Mouse (Mus musculus): ENCODE data around the gene Aaed1. TPM values are rescaled to one million over a fixed set of nuclear protein-coding genes. Genes with fewer than 3 reads are reported as not detected.
A peak's percentile ranks its signal among the peaks of the same experiment; 100 is the strongest.

Gene Aaed1
- polyA plus RNA-seq, 1 experiment from 2014 or later: 20.0 TPM

- H3K36me3 ChIP-seq (ENCODE audit: control insufficient read depth, insufficient read depth, low read length): no peaks in the 10 kb centered on the region
- ATAC-seq (ENCODE audit: insufficient read depth, low FRiP score, low TSS enrichment): no peak
- H3K9ac ChIP-seq (ENCODE audit: low read length): no peak overlapping the region
- H3K4me1 ChIP-seq (ENCODE audit: control insufficient read depth, insufficient read depth, low read length): no peaks in the 10 kb centered on the region
- H3K4me2 ChIP-seq (ENCODE audit: low read depth): no peak overlapping the region
- WGBS: 78% methylated on average over 4 of the region's 4 CpGs
- H3K9me3 ChIP-seq (ENCODE audit: control insufficient read depth, low read length): 0 out of 2 replicates have a peak, but pooled peaks cover 2% of the 10 kb centered on the region
- no peak for DNase-seq (ENCODE audit: low spot score)
- no peak overlapping the region for H3K27ac ChIP-seq (ENCODE audit: low read depth, low read length)
- H3K27me3 ChIP-seq (ENCODE audit: control insufficient read depth, insufficient read depth, low read length): no peaks in the 10 kb centered on the region
- no peak overlapping the region for H3K4me3 ChIP-seq (ENCODE audit: low read depth, low read length)
Observed at GRCm38 (mm10) chr13:64286321-64286720, 26.2 kb downstream of the Aaed1 start.

GRCm38 (mm10) chr13:64284676-64285075 lies 27.8 kb downstream of the Aaed1 start:
- Histone ChIP-seq H3K27me3 (ENCODE audit: control insufficient read depth, insufficient read depth, low read length) (no peaks in the 10 kb centered on the region), H3K9me3 (ENCODE audit: control insufficient read depth, low read length) (0 out of 2 replicates have a peak, but pooled peaks cover 2% of the 10 kb centered on the region), H3K9ac (ENCODE audit: low read length) (no peak overlapping the region), H3K4me3 (ENCODE audit: low read depth, low read length) (no peak overlapping the region), H3K27ac (ENCODE audit: low read depth, low read length) (no peak overlapping the region), H3K4me2 (ENCODE audit: low read depth) (no peak overlapping the region), H3K4me1 (ENCODE audit: control insufficient read depth, insufficient read depth, low read length) (no peaks in the 10 kb centered on the region), H3K36me3 (ENCODE audit: control insufficient read depth, insufficient read depth, low read length) (no peaks in the 10 kb centered on the region)
- ATAC-seq (ENCODE audit: insufficient read depth, low FRiP score, low TSS enrichment) (no peak), DNase-seq (ENCODE audit: low spot score) (no peak)
- WGBS: 96% methylated on average over 2 of the region's 2 CpGs

DNA sequence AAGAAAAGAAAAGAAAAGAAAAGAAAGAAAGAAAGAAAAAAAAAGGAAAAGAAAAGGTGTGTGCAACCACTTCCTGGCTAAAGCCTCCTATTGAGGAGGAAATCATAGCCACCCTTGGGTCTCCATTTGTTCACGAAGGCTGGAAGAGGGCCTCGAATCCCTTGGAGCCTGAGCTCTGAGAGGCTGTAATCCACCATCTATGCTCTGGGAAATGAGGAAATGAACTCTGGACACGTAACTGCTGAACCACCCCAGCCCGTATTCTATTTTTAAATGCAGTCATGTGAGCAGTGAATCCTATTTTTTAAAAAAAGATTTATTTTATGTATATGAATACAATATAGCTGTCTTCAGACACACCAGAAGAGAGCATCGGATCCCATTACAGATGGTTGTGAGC lies 31.6 kb downstream of the Aaed1 start:
- H3K4me1 ChIP-seq (ENCODE audit: control insufficient read depth, insufficient read depth, low read length): no peaks in the 10 kb centered on the region
- 0 out of 2 replicates have a peak, but pooled peaks cover 2% of the 10 kb centered on the region for H3K9me3 ChIP-seq (ENCODE audit: control insufficient read depth, low read length)
- H3K9ac ChIP-seq (ENCODE audit: low read length): no peak overlapping the region
- H3K4me2 ChIP-seq (ENCODE audit: low read depth): no peak overlapping the region
- no peak for DNase-seq (ENCODE audit: low spot score)
- H3K27me3 ChIP-seq (ENCODE audit: control insufficient read depth, insufficient read depth, low read length): no peaks in the 10 kb centered on the region
- WGBS: 90% methylated on average over 5 of the region's 5 CpGs
- H3K27ac ChIP-seq (ENCODE audit: low read depth, low read length): no peak overlapping the region
- no peak overlapping the region for H3K4me3 ChIP-seq (ENCODE audit: low read depth, low read length)
- no peak for ATAC-seq (ENCODE audit: insufficient read depth, low FRiP score, low TSS enrichment)
- H3K36me3 ChIP-seq (ENCODE audit: control insufficient read depth, insufficient read depth, low read length): no peaks in the 10 kb centered on the region

DNA sequence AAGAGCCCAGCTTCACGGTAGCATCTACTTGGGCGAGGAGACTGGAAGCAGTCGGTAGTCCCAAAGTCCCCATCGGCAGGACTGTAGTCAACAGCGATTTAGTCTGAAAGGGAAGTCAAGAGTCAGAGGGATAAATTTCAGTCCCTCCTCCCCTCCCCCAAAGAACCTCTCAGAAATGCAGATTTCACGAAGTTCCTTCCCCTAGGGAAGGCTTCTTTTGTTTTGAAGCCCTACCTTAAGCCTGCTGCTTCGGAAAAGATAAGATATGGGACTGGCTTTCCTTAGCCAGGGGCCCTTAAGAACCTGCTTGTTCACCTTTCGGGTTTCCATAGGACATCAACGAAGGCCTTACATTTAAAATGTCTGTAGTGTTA lies 36.8 kb downstream of the Aaed1 start:
- H3K4me1 ChIP-seq (ENCODE audit: control insufficient read depth, insufficient read depth, low read length): peaks cover 3% of the 10 kb centered on the region
- H3K9me3 ChIP-seq (ENCODE audit: control insufficient read depth, low read length): no peaks in the 10 kb centered on the region
- H3K9ac ChIP-seq (ENCODE audit: low read length): no peak overlapping the region
- no peak for ATAC-seq (ENCODE audit: insufficient read depth, low FRiP score, low TSS enrichment)
- no peak overlapping the region for H3K27ac ChIP-seq (ENCODE audit: low read depth, low read length)
- H3K27me3 ChIP-seq (ENCODE audit: control insufficient read depth, insufficient read depth, low read length): no peaks in the 10 kb centered on the region
- H3K4me3 ChIP-seq (ENCODE audit: low read depth, low read length): peak overlapping the region; percentile 76
- peak; percentile 21 for DNase-seq (ENCODE audit: low spot score)
- WGBS: 12% methylated on average over 9 of the region's 9 CpGs
- peak overlapping the region; percentile 85 for H3K4me2 ChIP-seq (ENCODE audit: low read depth)
- no peaks in the 10 kb centered on the region; the same call in 1 of the 2 replicates for H3K36me3 ChIP-seq (ENCODE audit: control insufficient read depth, insufficient read depth, low read length)

DNA sequence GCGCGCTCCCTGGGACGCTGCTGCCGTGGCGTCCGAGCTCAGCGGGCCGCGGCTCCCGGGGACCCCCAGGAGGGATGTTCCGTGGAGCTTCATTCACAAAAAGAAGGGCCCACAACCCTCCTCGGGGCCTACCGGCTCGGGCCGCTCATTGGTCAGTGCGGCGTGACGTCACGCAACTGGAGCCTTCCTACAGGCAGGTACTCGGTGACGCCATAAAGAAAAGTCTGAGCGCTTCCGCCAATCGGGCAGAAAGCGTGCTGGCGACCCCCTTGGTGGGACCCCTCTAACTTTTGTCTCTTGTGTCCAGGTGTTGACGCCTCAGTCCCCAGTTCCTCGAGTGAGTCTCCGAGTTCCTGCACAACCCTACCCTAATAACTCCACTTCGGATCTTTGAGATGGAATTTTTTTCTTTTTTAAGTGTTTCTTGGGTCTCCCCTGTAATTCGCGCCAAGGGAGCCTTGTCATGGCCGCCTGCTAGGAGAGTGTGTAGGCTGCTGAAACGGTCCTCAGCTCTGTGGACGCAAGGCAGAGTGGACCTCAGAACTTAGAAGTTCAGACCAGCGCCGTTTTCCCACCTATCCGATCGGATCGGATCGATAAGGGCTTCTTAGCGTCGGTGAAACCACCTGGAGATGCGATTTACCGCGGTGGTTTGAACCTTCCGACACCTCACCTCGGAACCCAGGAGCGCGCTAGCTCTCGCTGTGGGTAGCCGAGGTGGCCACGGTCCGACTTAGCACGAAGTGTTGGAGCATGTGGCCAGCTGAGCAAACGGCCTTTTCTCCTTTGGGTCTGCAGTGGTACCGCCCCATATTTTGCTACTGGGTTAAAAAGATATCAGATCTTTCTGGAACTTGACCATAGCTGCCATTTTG lies 37.4 kb downstream of the Aaed1 start, which contains the start of gene Cdc14b:
TSS of gene Cdc14b (minus strand) at position 412 of the 875 bp plus-strand sequence.
- Histone ChIP-seq H3K27me3 (ENCODE audit: control insufficient read depth, insufficient read depth, low read length) (no peaks in the 10 kb centered on the region), H3K4me3 (ENCODE audit: low read depth, low read length) (peak within 1 kb of the TSS; percentile 76), H3K36me3 (ENCODE audit: control insufficient read depth, insufficient read depth, low read length) (no peaks in the 10 kb centered on the region; the same call in 1 of the 2 replicates), H3K4me1 (ENCODE audit: control insufficient read depth, insufficient read depth, low read length) (peaks cover 3% of the 10 kb centered on the region), H3K9ac (ENCODE audit: low read length) (peak within 1 kb of the TSS; percentile 63), H3K27ac (ENCODE audit: low read depth, low read length) (0 out of 2 replicates have a peak within 1 kb of the TSS, but pooled peaks have one; percentile 23), H3K9me3 (ENCODE audit: control insufficient read depth, low read length) (no peaks in the 10 kb centered on the region), H3K4me2 (ENCODE audit: low read depth) (peak within 1 kb of the TSS; percentile 85)
- peak; percentile 99 for ATAC-seq (ENCODE audit: insufficient read depth, low FRiP score, low TSS enrichment)
- WGBS: under 1% methylated on average over 57 of the region's 57 CpGs
- DNase-seq (ENCODE audit: low spot score): peak; percentile 91

GRCm38 (mm10) chr13:64273891-64274844 lies 38.3 kb downstream of the Aaed1 start:
- DNase-seq (ENCODE audit: low spot score): peak; percentile 59

DNA sequence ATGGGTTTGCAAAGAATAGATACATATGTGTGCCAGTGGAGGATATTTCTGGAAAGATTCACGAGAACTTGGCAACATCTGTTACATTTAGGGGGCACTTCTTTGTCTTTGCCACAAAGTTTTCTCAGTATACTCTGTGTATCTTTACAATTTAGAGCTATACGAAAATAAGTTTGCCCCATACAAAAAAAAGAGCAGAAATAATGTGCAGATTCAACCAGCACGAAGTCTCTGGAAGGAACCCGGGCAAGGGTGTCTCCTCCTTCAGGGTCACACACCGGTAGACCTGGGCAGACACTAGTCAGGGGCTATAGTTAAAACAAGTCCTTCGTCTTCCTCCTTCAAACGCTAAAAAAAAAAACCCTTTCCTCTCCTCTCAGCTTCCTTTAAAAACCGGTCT lies 39.2 kb downstream of the Aaed1 start:
- Histone ChIP-seq H3K4me1 (ENCODE audit: control insufficient read depth, insufficient read depth, low read length) (peaks cover 3% of the 10 kb centered on the region), H3K27ac (ENCODE audit: low read depth, low read length) (no peak overlapping the region), H3K4me2 (ENCODE audit: low read depth) (peak overlapping the region; percentile 85; the same call in 1 of the 2 replicates), H3K36me3 (ENCODE audit: control insufficient read depth, insufficient read depth, low read length) (no peaks in the 10 kb centered on the region; the same call in 1 of the 2 replicates), H3K27me3 (ENCODE audit: control insufficient read depth, insufficient read depth, low read length) (no peaks in the 10 kb centered on the region), H3K9me3 (ENCODE audit: control insufficient read depth, low read length) (no peaks in the 10 kb centered on the region), H3K4me3 (ENCODE audit: low read depth, low read length) (peak overlapping the region; percentile 76), H3K9ac (ENCODE audit: low read length) (no peak overlapping the region)
- ATAC-seq (ENCODE audit: insufficient read depth, low FRiP score, low TSS enrichment): no peak
- WGBS: 57% methylated on average over 8 of the region's 8 CpGs
- DNase-seq (ENCODE audit: low spot score): no peak

More at GRCm38 (mm10) chr13:64273891-64274844, 38.3 kb downstream of the Aaed1 start:
- Histone ChIP-seq H3K27ac (ENCODE audit: low read depth, low read length) (0 out of 2 replicates have a peak overlapping the region, but pooled peaks have one; percentile 23), H3K36me3 (ENCODE audit: control insufficient read depth, insufficient read depth, low read length) (no peaks in the 10 kb centered on the region; the same call in 1 of the 2 replicates), H3K4me1 (ENCODE audit: control insufficient read depth, insufficient read depth, low read length) (peaks cover 3% of the 10 kb centered on the region), H3K4me3 (ENCODE audit: low read depth, low read length) (peak overlapping the region; percentile 76), H3K4me2 (ENCODE audit: low read depth) (peak overlapping the region; percentile 85), H3K9me3 (ENCODE audit: control insufficient read depth, low read length) (no peaks in the 10 kb centered on the region), H3K27me3 (ENCODE audit: control insufficient read depth, insufficient read depth, low read length) (no peaks in the 10 kb centered on the region), H3K9ac (ENCODE audit: low read length) (peak overlapping the region; percentile 63)
- ATAC-seq (ENCODE audit: insufficient read depth, low FRiP score, low TSS enrichment): peak; percentile 84
- WGBS: under 1% methylated on average over 78 of the region's 95 CpGs

- 49% methylated on average over 4 of the region's 4 CpGs for WGBS
- no peaks in the 10 kb centered on the region; the same call in 1 of the 2 replicates for H3K36me3 ChIP-seq (ENCODE audit: control insufficient read depth, insufficient read depth, low read length)
- H3K4me2 ChIP-seq (ENCODE audit: low read depth): no peak overlapping the region
- no peak overlapping the region for H3K4me3 ChIP-seq (ENCODE audit: low read depth, low read length)
- ATAC-seq (ENCODE audit: insufficient read depth, low FRiP score, low TSS enrichment) (no peak), DNase-seq (ENCODE audit: low spot score) (no peak)
- no peak overlapping the region for H3K27ac ChIP-seq (ENCODE audit: low read depth, low read length)
- H3K9me3 ChIP-seq (ENCODE audit: control insufficient read depth, low read length): no peaks in the 10 kb centered on the region
- H3K9ac ChIP-seq (ENCODE audit: low read length): no peak overlapping the region
- H3K27me3 ChIP-seq (ENCODE audit: control insufficient read depth, insufficient read depth, low read length): no peaks in the 10 kb centered on the region
- H3K4me1 ChIP-seq (ENCODE audit: control insufficient read depth, insufficient read depth, low read length): peaks cover 3% of the 10 kb centered on the region
Observed at GRCm38 (mm10) chr13:64268384-64268783, 44.1 kb downstream of the Aaed1 start.

Data from neural tube, embryonic 11.5 days (tissue).